Mouse (Mus musculus) midbrain, embryonic 16.5 days (tissue): ENCODE measurements around the gene Acvr1c. TPM values are rescaled to one million over a fixed set of nuclear protein-coding genes. Genes with fewer than 3 reads are reported as not detected.

Experiments
- ATAC-seq: fragments of 200-750 bp; cut with Nextera tagmentation; 2 replicates; pipeline ENCODE4 v1.8.0; 2017; ENCODE audit warnings: moderate TSS enrichment
- H3K27ac ChIP-seq: fragments of 300-500 bp; sonication (generic); 2 replicates; pipeline ENCODE4 v1.5.1; 2014; ENCODE audit warnings: mild to moderate bottlenecking, low read length, mixed read lengths
- H3K27me3 ChIP-seq: fragments of 300-500 bp; sonication (generic); 2 replicates; pipeline ENCODE4 v1.6.1; 2014; ENCODE audit warnings: low read depth, low read length, mixed read lengths; ENCODE audit not compliant: control insufficient read depth, insufficient read depth
- H3K36me3 ChIP-seq: fragments of 300-500 bp; sonication (generic); 2 replicates; pipeline ENCODE4 v1.6.1; 2014; ENCODE audit warnings: mild to moderate bottlenecking, low read length, moderate library complexity, mixed read lengths; ENCODE audit not compliant: control insufficient read depth, insufficient read depth
- H3K4me1 ChIP-seq: fragments of 300-500 bp; sonication (generic); 2 replicates; pipeline ENCODE4 v1.6.1; 2014; ENCODE audit warnings: mild to moderate bottlenecking, low read length, mixed read lengths; ENCODE audit not compliant: control insufficient read depth, insufficient read depth
- H3K4me2 ChIP-seq: fragments of 300-500 bp; sonication (generic); 2 replicates; pipeline ENCODE4 v1.6.1; 2014; ENCODE audit warnings: mild to moderate bottlenecking, low read length, mixed read lengths
- H3K4me3 ChIP-seq: fragments of 300-500 bp; sonication (generic); 2 replicates; pipeline ENCODE4 v1.5.1; 2014; ENCODE audit warnings: low read depth, mild to moderate bottlenecking, low read length, moderate library complexity, mixed read lengths
- H3K9ac ChIP-seq: fragments of 300-500 bp; sonication (generic); 2 replicates; pipeline ENCODE4 v1.6.1; 2014; ENCODE audit warnings: low read depth, low read length, mixed read lengths
- H3K9me3 ChIP-seq: fragments of 300-500 bp; sonication (generic); replicated peaks from 2 replicates; pipeline ENCODE4 v1.6.1; 2014; ENCODE audit warnings: mild to moderate bottlenecking, low read length, mixed read lengths; ENCODE audit not compliant: control insufficient read depth, poor library complexity, severe bottlenecking
- whole genome bisulfite sequencing: fragments of 180-500 bp; shearing (Covaris S2); extraction: QIAGEN DNeasy Blood & Tissue Kit; methylation state at CpG from one replicate; pipeline ENCODE4 v1.1.7; 2014; 5-methylcytosine and 5-hydroxymethylcytosine counted together
- polyA plus RNA-seq: library from polyadenylated mRNA; unstranded; fragments of >200 nt; fragmentation: Nextera tagmentation; extraction: Ambion mirVana; gene quantifications from 2 replicates; pipeline ENCODE4 v1.2.1, GENCODE M21; 2015

Acvr1c gene
- polyA plus RNA-seq, 1 experiment from 2014 or later = 0.49 TPM

DNA sequence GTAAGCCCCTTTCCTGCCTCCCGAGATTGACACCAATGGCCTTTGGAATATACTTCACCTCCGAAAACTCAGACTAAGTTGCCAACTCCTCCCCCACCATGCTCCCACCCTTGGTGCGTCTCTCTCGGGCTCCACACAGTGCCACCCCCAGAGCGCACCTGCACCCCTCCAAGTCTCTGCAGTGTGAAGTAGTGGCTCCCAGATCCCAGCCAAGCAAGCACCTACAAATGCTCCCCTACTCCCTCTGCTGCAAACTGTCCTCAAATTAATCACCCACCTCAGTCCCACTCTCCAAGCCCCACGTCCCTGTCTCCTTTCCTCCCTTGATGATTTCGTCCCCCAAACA lies 654 bp downstream of the Acvr1c start:
- Histone ChIP-seq H3K27me3 (peaks cover 9% of the 10 kb centered on the region), H3K4me1 (peaks cover 8% of the 10 kb centered on the region), H3K4me3 (peak overlapping the region; percentile 73), H3K9ac (peak overlapping the region; percentile 69), H3K36me3 (no peaks in the 10 kb centered on the region), H3K9me3 (no peaks in the 10 kb centered on the region), H3K4me2 (peak overlapping the region; percentile 100), H3K27ac (no peak overlapping the region)
- WGBS = under 1% methylated on average over 7 of the region's 7 CpGs
- ATAC-seq = peak; percentile 79

DNA sequence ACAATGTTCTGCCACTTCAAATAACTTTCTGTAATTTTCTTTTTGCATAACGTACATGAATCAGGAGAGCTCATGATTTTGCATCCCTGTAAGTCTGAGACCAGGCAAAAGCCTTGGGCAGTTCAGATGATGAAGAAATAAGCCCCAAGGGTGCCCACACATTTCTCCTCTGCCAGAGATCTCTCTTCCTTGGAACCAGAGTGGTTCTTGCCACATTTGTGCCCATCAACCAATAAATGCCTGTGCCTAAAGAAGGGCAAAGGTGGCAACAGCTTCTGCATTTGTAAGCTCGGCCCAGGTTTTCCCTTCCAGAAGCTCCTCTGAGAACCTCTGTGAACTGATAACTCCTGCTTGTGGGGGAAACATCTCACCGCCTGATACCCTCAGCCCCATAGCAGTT lies 3.3 kb downstream of the Acvr1c start:
- Histone ChIP-seq H3K4me3 (no peak overlapping the region), H3K4me1 (peaks cover 8% of the 10 kb centered on the region), H3K27me3 (peaks cover 9% of the 10 kb centered on the region), H3K36me3 (no peaks in the 10 kb centered on the region), H3K9ac (no peak overlapping the region), H3K4me2 (no peak overlapping the region), H3K9me3 (no peaks in the 10 kb centered on the region), H3K27ac (no peak overlapping the region)
- WGBS = 86% methylated on average over 3 of the region's 3 CpGs
- ATAC-seq = no peak

- H3K4me2 ChIP-seq = no peak overlapping the region
- H3K9me3 ChIP-seq = no peaks in the 10 kb centered on the region
- 82% methylated on average over 5 of the region's 5 CpGs for WGBS
- H3K4me1 ChIP-seq = peaks cover 8% of the 10 kb centered on the region
- H3K27ac ChIP-seq = no peak overlapping the region
- H3K36me3 ChIP-seq = no peaks in the 10 kb centered on the region
- no peak for ATAC-seq
- H3K27me3 ChIP-seq = peaks cover 9% of the 10 kb centered on the region
- H3K4me3 ChIP-seq = no peak overlapping the region
- H3K9ac ChIP-seq = no peak overlapping the region
Observed at GRCm38 (mm10) chr2:58352846-58353245, 4.8 kb downstream of the Acvr1c start.

GRCm38 (mm10) chr2:58350657-58351056 lies 7.0 kb downstream of the Acvr1c start:
- WGBS = 92% methylated on average over 2 of the region's 2 CpGs
- Histone ChIP-seq H3K4me2 (no peak overlapping the region), H3K9ac (no peak overlapping the region), H3K4me3 (no peak overlapping the region), H3K27me3 (peaks cover 2% of the 10 kb centered on the region; the same call in 1 of the 2 replicates), H3K27ac (no peak overlapping the region), H3K4me1 (no peaks in the 10 kb centered on the region), H3K36me3 (no peaks in the 10 kb centered on the region), H3K9me3 (no peaks in the 10 kb centered on the region)
- no peak for ATAC-seq

GRCm38 (mm10) chr2:58336730-58337129 lies 21.0 kb downstream of the Acvr1c start:
- H3K27ac ChIP-seq = no peak overlapping the region
- H3K4me2 ChIP-seq = no peak overlapping the region
- no peaks in the 10 kb centered on the region for H3K36me3 ChIP-seq
- WGBS = 81% methylated on average over 5 of the region's 5 CpGs
- no peaks in the 10 kb centered on the region for H3K4me1 ChIP-seq
- no peak for ATAC-seq
- no peak overlapping the region for H3K4me3 ChIP-seq
- no peaks in the 10 kb centered on the region for H3K27me3 ChIP-seq
- no peaks in the 10 kb centered on the region for H3K9me3 ChIP-seq
- no peak overlapping the region for H3K9ac ChIP-seq

- Histone ChIP-seq H3K36me3 (no peaks in the 10 kb centered on the region), H3K4me3 (no peak overlapping the region), H3K27me3 (no peaks in the 10 kb centered on the region), H3K27ac (no peak overlapping the region), H3K4me2 (no peak overlapping the region), H3K9me3 (no peaks in the 10 kb centered on the region), H3K9ac (no peak overlapping the region), H3K4me1 (no peaks in the 10 kb centered on the region)
- ATAC-seq = no peak
- 82% methylated on average over 5 of the region's 5 CpGs for WGBS
Observed at GRCm38 (mm10) chr2:58329589-58329988, 28.1 kb downstream of the Acvr1c start.

GRCm38 (mm10) chr2:58324118-58324901 lies 33.4 kb downstream of the Acvr1c start:
- Histone ChIP-seq H3K36me3 (no peaks in the 10 kb centered on the region), H3K4me2 (peak overlapping the region; percentile 67), H3K9ac (peak overlapping the region; percentile 63), H3K27me3 (no peaks in the 10 kb centered on the region), H3K27ac (no peak overlapping the region), H3K4me1 (no peaks in the 10 kb centered on the region), H3K4me3 (peak overlapping the region; percentile 37), H3K9me3 (no peaks in the 10 kb centered on the region)
- WGBS = 8% methylated on average over 23 of the region's 23 CpGs
- peak; percentile 93 for ATAC-seq

- 75% methylated on average over 6 of the region's 6 CpGs for WGBS
Observed at GRCm38 (mm10) chr2:58323274-58323673, 34.4 kb downstream of the Acvr1c start.

GRCm38 (mm10) chr2:58316186-58316585 lies 41.5 kb downstream of the Acvr1c start:
- Histone ChIP-seq H3K36me3 (no peaks in the 10 kb centered on the region), H3K27me3 (no peaks in the 10 kb centered on the region), H3K4me2 (no peak overlapping the region), H3K9me3 (no peaks in the 10 kb centered on the region), H3K4me1 (no peaks in the 10 kb centered on the region), H3K9ac (no peak overlapping the region), H3K27ac (no peak overlapping the region), H3K4me3 (no peak overlapping the region)
- no peak for ATAC-seq
- 93% methylated on average over 7 of the region's 7 CpGs for WGBS

More at GRCm38 (mm10) chr2:58323274-58323673, 34.4 kb downstream of the Acvr1c start:
- Histone ChIP-seq H3K4me1 (no peaks in the 10 kb centered on the region), H3K27ac (no peak overlapping the region), H3K36me3 (no peaks in the 10 kb centered on the region), H3K9ac (no peak overlapping the region), H3K4me3 (no peak overlapping the region), H3K27me3 (no peaks in the 10 kb centered on the region), H3K9me3 (no peaks in the 10 kb centered on the region), H3K4me2 (no peak overlapping the region)
- ATAC-seq = no peak
